Mouse (Mus musculus) forebrain, embryonic 16.5 days (tissue): ENCODE results near the gene Olfr1257. TPM values are rescaled to one million over a fixed set of nuclear protein-coding genes. Genes with fewer than 3 reads are reported as not detected.
"Not testable (repeated sequence)": the region's sequence is repeated elsewhere in the genome, so short reads cannot be mapped to it uniquely, and the experiment has no call there.

Experiments
- ATAC-seq: fragments of 200-750 bp; cut with Nextera tagmentation; 2 replicates; pipeline ENCODE4 v1.8.0; 2017; ENCODE audit warnings: mild to moderate bottlenecking, moderate library complexity
- H3K27ac ChIP-seq: fragments of 300-500 bp; sonication (generic); 2 replicates; pipeline ENCODE4 v1.5.1; 2014; ENCODE audit warnings: low read length, control low read depth
- H3K27me3 ChIP-seq: fragments of 300-500 bp; sonication (generic); replicated peaks from 2 replicates; pipeline ENCODE4 v1.6.1; 2014; ENCODE audit warnings: low read length; ENCODE audit not compliant: control insufficient read depth, insufficient read depth
- H3K36me3 ChIP-seq: fragments of 300-500 bp; sonication (generic); 2 replicates; pipeline ENCODE4 v1.6.1; 2014; ENCODE audit not compliant: control insufficient read depth, insufficient read depth
- H3K4me1 ChIP-seq: fragments of 300-500 bp; sonication (generic); replicated peaks from 2 replicates; pipeline ENCODE4 v1.6.1; 2014; ENCODE audit warnings: low read length; ENCODE audit not compliant: control insufficient read depth, insufficient read depth
- H3K4me2 ChIP-seq: fragments of 300-500 bp; sonication (generic); 2 replicates; pipeline ENCODE4 v1.6.1; 2014; ENCODE audit warnings: mild to moderate bottlenecking, low read length, control low read depth
- H3K4me3 ChIP-seq: fragments of 300-500 bp; sonication (generic); replicated peaks from 2 replicates; pipeline ENCODE4 v1.5.1; 2014; ENCODE audit warnings: mild to moderate bottlenecking, low read length, control low read depth
- H3K9ac ChIP-seq: fragments of 300-500 bp; sonication (generic); replicated peaks from 2 replicates; pipeline ENCODE4 v1.6.1; 2014; ENCODE audit warnings: low read depth, low read length, control low read depth
- H3K9me3 ChIP-seq: fragments of 300-500 bp; sonication (generic); 2 replicates; pipeline ENCODE4 v1.6.1; 2016; ENCODE audit warnings: low read length; ENCODE audit not compliant: control insufficient read depth
- WGBS: fragments of 180-500 bp; shearing (Covaris S2); extraction: QIAGEN DNeasy Blood & Tissue Kit; methylation state at CpG from one replicate; pipeline ENCODE4 v1.1.7; 2014; 5-methylcytosine and 5-hydroxymethylcytosine counted together
- polyA plus RNA-seq: library from polyadenylated mRNA; unstranded; fragments of >200 nt; fragmentation: Nextera tagmentation; extraction: Ambion mirVana; gene quantifications from 2 replicates; pipeline ENCODE4 v1.2.1, GENCODE M21; 2015

Olfr1257 gene
- polyA plus RNA-seq, result not detected in 2 replicates

DNA sequence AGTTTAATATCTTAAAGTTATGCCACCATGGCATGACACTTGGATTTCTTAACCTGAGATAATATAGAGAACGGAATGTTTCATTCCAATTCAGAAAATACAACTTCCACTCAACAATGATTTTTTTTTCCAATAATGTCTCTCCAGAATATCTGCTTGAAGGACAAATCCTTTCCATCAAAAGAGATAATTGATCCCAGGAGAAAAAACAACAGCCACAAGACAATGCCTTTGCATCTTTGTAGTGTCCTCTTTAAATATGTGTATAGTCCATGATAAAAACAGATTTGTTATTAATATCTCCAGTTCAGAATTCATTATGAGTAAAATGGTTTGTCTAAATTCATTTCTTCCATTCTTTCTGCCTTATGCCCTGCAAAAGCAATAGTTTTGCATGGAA is at the start of gene Olfr1257:
Gene Olfr1257 (plus strand): TSS at position 301 of the 400 bp plus-strand sequence.
- WGBS, result 90% methylated on average over 1 of the region's 1 CpGs
- no peaks in the 10 kb centered on the region for H3K36me3 ChIP-seq
- H3K9me3 ChIP-seq, result no peaks in the 10 kb centered on the region
- H3K4me3 ChIP-seq, result no peak within 1 kb of the TSS
- H3K4me2 ChIP-seq, result no peak within 1 kb of the TSS
- no peak for ATAC-seq
- no peaks in the 10 kb centered on the region for H3K4me1 ChIP-seq
- H3K9ac ChIP-seq, result no peak within 1 kb of the TSS
- H3K27ac ChIP-seq, result no peak within 1 kb of the TSS
- H3K27me3 ChIP-seq, result no peaks in the 10 kb centered on the region

DNA sequence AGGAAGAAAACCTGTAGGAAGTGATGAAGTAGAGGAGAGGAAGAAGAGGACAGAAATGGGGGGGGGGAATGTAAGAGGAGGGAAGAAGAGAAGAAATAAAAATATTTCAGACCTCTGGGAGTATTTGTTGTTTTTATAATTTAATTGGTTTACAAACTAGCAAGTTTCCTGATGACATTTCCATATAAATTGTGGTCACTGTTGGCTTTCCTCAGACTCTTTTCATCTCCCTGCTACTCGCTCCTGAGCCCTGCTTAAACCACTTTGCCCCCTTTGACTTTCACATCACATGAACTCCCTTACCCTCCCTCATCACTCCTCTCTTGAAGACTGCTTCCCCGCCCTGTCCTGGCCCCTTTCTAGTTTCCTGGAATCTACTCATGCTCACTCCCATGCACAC is 36.8 kb upstream of the Olfr1257 start, which contains the start of gene Olfr1256:
Gene Olfr1256 (minus strand): TSS at position 101 of the 400 bp plus-strand sequence.
- 45% methylated on average over 2 of the region's 2 CpGs for WGBS
- H3K27ac ChIP-seq, result no peak within 1 kb of the TSS
- H3K4me2 ChIP-seq, result no peak within 1 kb of the TSS
- no peaks in the 10 kb centered on the region for H3K27me3 ChIP-seq
- H3K9ac ChIP-seq, result no peak within 1 kb of the TSS
- no peaks in the 10 kb centered on the region for H3K4me1 ChIP-seq
- no peaks in the 10 kb centered on the region for H3K9me3 ChIP-seq
- H3K4me3 ChIP-seq, result no peak within 1 kb of the TSS
- no peak for ATAC-seq
- H3K36me3 ChIP-seq, result no peaks in the 10 kb centered on the region

DNA sequence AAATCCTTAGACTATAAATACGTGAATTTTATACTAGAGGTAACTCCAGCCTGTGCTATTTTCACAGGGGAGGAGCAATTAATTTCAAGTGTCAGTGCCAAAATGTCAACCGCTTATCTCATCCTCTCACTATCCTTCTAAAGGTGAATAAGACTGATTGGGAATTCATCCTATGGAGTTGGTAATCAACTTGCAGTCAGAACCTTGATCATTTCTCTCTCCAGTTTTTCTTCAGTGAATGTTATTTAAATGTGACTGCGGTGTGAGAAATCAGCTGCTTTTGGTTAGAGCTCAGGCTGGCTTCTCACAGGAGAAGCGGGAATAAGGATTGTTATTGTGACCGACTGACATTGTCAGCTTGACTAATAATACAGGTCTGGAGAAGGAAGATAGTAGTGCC is 30.1 kb upstream of the Olfr1257 start, which contains the start of gene Olfr48:
Gene Olfr48 (minus strand): TSS at position 101 of the 400 bp plus-strand sequence.
- H3K27ac ChIP-seq, result no peak within 1 kb of the TSS
- H3K4me2 ChIP-seq, result no peak within 1 kb of the TSS
- no peaks in the 10 kb centered on the region for H3K36me3 ChIP-seq
- no peak within 1 kb of the TSS for H3K4me3 ChIP-seq
- H3K4me1 ChIP-seq, result no peaks in the 10 kb centered on the region
- no peak within 1 kb of the TSS for H3K9ac ChIP-seq
- H3K9me3 ChIP-seq, result no peaks in the 10 kb centered on the region
- no peaks in the 10 kb centered on the region for H3K27me3 ChIP-seq
- ATAC-seq, result no peak
- 87% methylated on average over 5 of the region's 5 CpGs for WGBS

DNA sequence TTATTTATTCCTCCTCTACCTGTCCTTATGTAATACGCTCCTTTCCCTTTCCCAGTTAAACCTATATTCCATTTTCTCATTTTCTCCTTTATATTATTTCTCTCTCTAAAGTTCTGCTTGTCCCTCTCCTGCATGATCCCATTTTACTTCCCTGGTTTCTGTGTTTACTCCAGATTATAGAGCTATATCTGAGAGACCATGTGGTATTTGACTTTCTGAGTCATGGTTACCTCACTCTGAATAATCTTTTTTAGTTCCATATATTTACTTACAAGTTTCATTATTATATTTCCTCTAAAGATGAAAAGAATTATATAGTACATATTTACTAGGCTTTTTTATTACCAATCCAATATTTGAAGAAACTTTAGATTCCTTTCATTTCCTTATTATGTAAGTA is 29.0 kb upstream of the Olfr1257 start:
- no peaks in the 10 kb centered on the region for H3K9me3 ChIP-seq
- WGBS, result 90% methylated on average over 1 of the region's 1 CpGs
- no peak overlapping the region for H3K9ac ChIP-seq

DNA sequence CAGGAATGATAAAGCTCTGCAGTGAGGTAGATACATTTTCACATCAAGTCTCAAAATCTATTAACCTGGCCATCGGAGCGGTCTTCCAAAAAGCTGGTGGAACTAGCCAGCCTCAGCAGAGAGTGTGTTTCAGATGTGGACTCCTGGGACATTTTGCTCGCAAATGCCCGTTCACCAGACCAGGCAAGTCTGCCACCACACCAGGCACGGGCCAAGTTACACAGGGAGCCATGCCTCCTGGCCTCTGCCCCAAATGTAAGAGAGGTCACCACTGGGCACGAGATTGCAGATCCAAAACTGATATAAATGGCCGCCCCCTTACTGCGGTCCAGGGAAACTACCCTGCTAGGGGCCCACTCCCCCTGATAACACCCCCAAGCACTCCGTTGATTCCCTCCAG is 34.4 kb downstream of the Olfr1257 start:
- not testable (repeated sequence) for H3K36me3 ChIP-seq, H3K4me3 ChIP-seq, H3K9me3 ChIP-seq, H3K4me1 ChIP-seq, H3K27ac ChIP-seq, H3K9ac ChIP-seq, H3K27me3 ChIP-seq, ATAC-seq, H3K4me2 ChIP-seq
- 91% methylated on average over 9 of the region's 9 CpGs for WGBS

More for the DNA sequence above, 29.0 kb upstream of the Olfr1257 start:
- H3K36me3 ChIP-seq, result no peaks in the 10 kb centered on the region
- no peak for ATAC-seq
- H3K4me3 ChIP-seq, result no peak overlapping the region
- no peak overlapping the region for H3K4me2 ChIP-seq
- H3K4me1 ChIP-seq, result no peaks in the 10 kb centered on the region
- no peak overlapping the region for H3K27ac ChIP-seq
- H3K27me3 ChIP-seq, result no peaks in the 10 kb centered on the region

DNA sequence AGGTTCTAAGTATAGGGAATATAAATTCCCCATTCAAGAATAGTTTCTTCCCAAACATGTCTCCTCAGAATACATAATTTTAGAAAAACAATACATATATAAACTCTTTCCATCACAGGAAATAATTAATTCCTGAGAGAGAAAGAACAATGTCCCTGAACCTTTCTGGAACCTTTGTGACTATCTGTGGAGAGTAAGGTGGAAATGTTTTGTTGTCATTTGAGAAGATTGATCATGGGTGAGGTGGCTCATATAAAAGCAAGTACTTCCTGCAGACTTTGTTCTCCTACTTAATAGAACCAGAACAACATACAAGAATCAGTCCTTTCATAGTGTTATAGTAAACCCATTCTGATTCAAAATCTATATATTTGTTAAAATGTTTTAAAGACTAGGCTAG is 48.8 kb downstream of the Olfr1257 start, which contains the start of gene Olfr1258:
Gene Olfr1258 (plus strand): TSS at position 301 of the 400 bp plus-strand sequence.
- ATAC-seq, result no peak
- H3K27ac ChIP-seq, result no peak within 1 kb of the TSS
- no peak within 1 kb of the TSS for H3K4me2 ChIP-seq

More for the DNA sequence above, 48.8 kb downstream of the Olfr1257 start, which contains the start of gene Olfr1258:
- Histone ChIP-seq H3K36me3 (no peaks in the 10 kb centered on the region), H3K4me1 (no peaks in the 10 kb centered on the region), H3K4me3 (no peak within 1 kb of the TSS), H3K9ac (no peak within 1 kb of the TSS), H3K9me3 (no peaks in the 10 kb centered on the region), H3K27me3 (no peaks in the 10 kb centered on the region)

Other genes with a start within 250 kb of the Olfr1257 start
- gene Olfr1249, start 243.5 kb upstream of the Olfr1257 start, polyA plus RNA-seq, result not detected in 2 replicates
- not detected in 2 replicates for gene Olfr1250, start 217.0 kb upstream of the Olfr1257 start, polyA plus RNA-seq
- gene Olfr1251, start 206.5 kb upstream of the Olfr1257 start, polyA plus RNA-seq, result not detected in 2 replicates
- not detected in 2 replicates for gene Olfr1252, start 153.4 kb upstream of the Olfr1257 start, polyA plus RNA-seq
- not detected in 2 replicates for gene Olfr1253, start 121.3 kb upstream of the Olfr1257 start, polyA plus RNA-seq
- gene Olfr1254, start 84.8 kb upstream of the Olfr1257 start, polyA plus RNA-seq, result not detected in 2 replicates
- not detected in 2 replicates for gene Olfr1255, start 66.4 kb upstream of the Olfr1257 start, polyA plus RNA-seq
- gene Olfr1256, start 36.9 kb upstream of the Olfr1257 start, polyA plus RNA-seq, result not detected in 2 replicates
- gene Olfr48, start 30.2 kb upstream of the Olfr1257 start, polyA plus RNA-seq, result not detected in 2 replicates
- not detected in 2 replicates for gene Olfr1258, start 48.9 kb downstream of the Olfr1257 start, polyA plus RNA-seq
- gene Olfr1259, start 70.2 kb downstream of the Olfr1257 start, polyA plus RNA-seq, result not detected in 2 replicates
- not detected in 2 replicates for gene Olfr1260, start 95.9 kb downstream of the Olfr1257 start, polyA plus RNA-seq
- not detected in 2 replicates for gene Olfr1261, start 112.8 kb downstream of the Olfr1257 start, polyA plus RNA-seq
- not detected in 2 replicates for gene Olfr1262, start 121.7 kb downstream of the Olfr1257 start, polyA plus RNA-seq
- not detected in 2 replicates for gene Olfr1263, start 133.7 kb downstream of the Olfr1257 start, polyA plus RNA-seq
- not detected in 2 replicates for gene Olfr1264, start 147.1 kb downstream of the Olfr1257 start, polyA plus RNA-seq
- gene Olfr1265, start 156.9 kb downstream of the Olfr1257 start, polyA plus RNA-seq, result not detected in 2 replicates
- not detected in 2 replicates for gene Olfr140, start 185.2 kb downstream of the Olfr1257 start, polyA plus RNA-seq
- gene Olfr1269, start 243.0 kb downstream of the Olfr1257 start, polyA plus RNA-seq, result not detected in 2 replicates